Mouse (Mus musculus): ENCODE measurements at regions not wholly inside any gene's neighbourhood (a gene's known extent, or its start where the extent isn't known, plus 50 kb on each side); places are given as distances from the start of the nearest gene placed in this dataset.

- WGBS: 29% methylated on average over 17 of the region's 17 CpGs
Measured at GRCm38 (mm10) chr7:51790690-51791560, 70.9 kb upstream of the Gas2 start.

GRCm38 (mm10) chr7:51791561-51791863, 70.3 kb upstream of the Gas2 start:
- no peak overlapping the region for H3K27ac ChIP-seq (ENCODE audit: insufficient read depth, low read depth, low read length)
- no peak for TF ChIP-seq CTCF (conservative IDR thresholded peaks at IDR 0.05; ENCODE audit: insufficient read depth, insufficient read length, low read depth, low read length)
- no peak for TF ChIP-seq POLR2A (IDR thresholded peaks at IDR 0.05; ENCODE audit: low read depth, low read length)
- no peak overlapping the region for H3K4me3 ChIP-seq (ENCODE audit: insufficient read depth, low read depth, low read length)
- H3K27me3 ChIP-seq (replicated peaks; ENCODE audit: control insufficient read depth, insufficient read depth, low read length): no peaks in the 10 kb centered on the region
- WGBS: 71% methylated on average over 3 of the region's 3 CpGs
- no peak for DNase-seq
- no peaks in the 10 kb centered on the region for H3K36me3 ChIP-seq (ENCODE audit: control insufficient read depth, insufficient read depth, low read length)
- H3K4me1 ChIP-seq (ENCODE audit: control insufficient read depth, insufficient read depth, low read length): no peaks in the 10 kb centered on the region

More at GRCm38 (mm10) chr7:51790690-51791560, 70.9 kb upstream of the Gas2 start:
- Histone ChIP-seq H3K27ac (ENCODE audit: insufficient read depth, low read depth, low read length) (no peak overlapping the region), H3K4me3 (ENCODE audit: insufficient read depth, low read depth, low read length) (no peak overlapping the region), H3K4me1 (ENCODE audit: control insufficient read depth, insufficient read depth, low read length) (no peaks in the 10 kb centered on the region), H3K36me3 (ENCODE audit: control insufficient read depth, insufficient read depth, low read length) (no peaks in the 10 kb centered on the region), H3K27me3 (replicated peaks; ENCODE audit: control insufficient read depth, insufficient read depth, low read length) (no peaks in the 10 kb centered on the region)
- DNase-seq: no peak
- TF ChIP-seq POLR2A (IDR thresholded peaks at IDR 0.05; ENCODE audit: low read depth, low read length) (no peak), CTCF (conservative IDR thresholded peaks at IDR 0.05; ENCODE audit: insufficient read depth, insufficient read length, low read depth, low read length) (no peak)
